Mouse (Mus musculus) midbrain, embryonic 14.5 days (tissue): ENCODE measurements at regions not wholly inside any gene's neighbourhood (a gene's known extent, or its start where the extent isn't known, plus 50 kb on each side); places are given as distances from the start of the nearest gene placed in this dataset.

Source experiments
- ATAC-seq: fragments of 200-750 bp; cut with Nextera tagmentation; 2 replicates; pipeline ENCODE4 v1.8.0; 2017; ENCODE audit warnings: moderate number of reproducible peaks, moderate library complexity; ENCODE audit not compliant: low FRiP score, low TSS enrichment
- DNase-seq: peaks from one replicate; pipeline ENCODE4 v3.0.0-alpha.2; 2015
- H3K27ac ChIP-seq: fragments of 300-500 bp; sonication (generic); replicated peaks from 2 replicates; pipeline ENCODE4 v1.5.1; 2014; ENCODE audit warnings: mild to moderate bottlenecking, low read depth, low read length, moderate library complexity
- H3K27me3 ChIP-seq: fragments of 300-500 bp; sonication (generic); 2 replicates; pipeline ENCODE4 v1.6.1; 2014; ENCODE audit warnings: low read length, control low read depth, mixed read lengths; ENCODE audit not compliant: control insufficient read depth, insufficient read depth
- H3K36me3 ChIP-seq: fragments of 300-500 bp; sonication (generic); 2 replicates; pipeline ENCODE4 v1.6.1; 2014; ENCODE audit warnings: low read length, control low read depth; ENCODE audit not compliant: control insufficient read depth, insufficient read depth
- H3K4me1 ChIP-seq: fragments of 300-500 bp; sonication (generic); 2 replicates; pipeline ENCODE4 v1.6.1; 2014; ENCODE audit warnings: mild to moderate bottlenecking, antibody characterized with exemption, low read length, control low read depth; ENCODE audit not compliant: control insufficient read depth, insufficient read depth
- H3K4me2 ChIP-seq: fragments of 300-500 bp; sonication (generic); 2 replicates; pipeline ENCODE4 v1.6.1; 2014; ENCODE audit warnings: mild to moderate bottlenecking, low read length, moderate library complexity
- H3K4me3 ChIP-seq: fragments of 300-500 bp; sonication (generic); replicated peaks from 2 replicates; pipeline ENCODE4 v1.5.1; 2014; ENCODE audit warnings: low read depth, low read length
- H3K9ac ChIP-seq: fragments of 300-500 bp; sonication (generic); replicated peaks from 2 replicates; pipeline ENCODE4 v1.6.1; 2014; ENCODE audit warnings: mild to moderate bottlenecking, low read length, moderate library complexity
- H3K9me3 ChIP-seq: fragments of 300-500 bp; sonication (generic); 2 replicates; pipeline ENCODE4 v1.6.1; 2016; ENCODE audit warnings: low read length, control low read depth, mixed read lengths; ENCODE audit not compliant: control insufficient read depth
- WGBS: fragments of 180-500 bp; shearing (Covaris S2); extraction: QIAGEN DNeasy Blood & Tissue Kit; methylation state at CpG from one replicate; pipeline ENCODE4 v1.1.7; 2014; 5-methylcytosine and 5-hydroxymethylcytosine counted together

GRCm38 (mm10) chr8:107820174-107820760, 122.2 kb upstream of the Zfhx3 start:
- no peaks in the 10 kb centered on the region for H3K36me3 ChIP-seq
- H3K4me3 ChIP-seq = no peak overlapping the region
- peak overlapping the region; percentile 79 for H3K27ac ChIP-seq
- ATAC-seq (no peak), DNase-seq (peak; percentile 69)
- H3K9me3 ChIP-seq = no peaks in the 10 kb centered on the region
- peak overlapping the region; percentile 14; the same call in 1 of the 2 replicates for H3K4me2 ChIP-seq
- no peak overlapping the region; the same call in 1 of the 2 replicates for H3K9ac ChIP-seq
- no peaks in the 10 kb centered on the region for H3K27me3 ChIP-seq
- H3K4me1 ChIP-seq = peaks cover 50% of the 10 kb centered on the region
- WGBS = 2% methylated on average over 8 of the region's 8 CpGs

DNA sequence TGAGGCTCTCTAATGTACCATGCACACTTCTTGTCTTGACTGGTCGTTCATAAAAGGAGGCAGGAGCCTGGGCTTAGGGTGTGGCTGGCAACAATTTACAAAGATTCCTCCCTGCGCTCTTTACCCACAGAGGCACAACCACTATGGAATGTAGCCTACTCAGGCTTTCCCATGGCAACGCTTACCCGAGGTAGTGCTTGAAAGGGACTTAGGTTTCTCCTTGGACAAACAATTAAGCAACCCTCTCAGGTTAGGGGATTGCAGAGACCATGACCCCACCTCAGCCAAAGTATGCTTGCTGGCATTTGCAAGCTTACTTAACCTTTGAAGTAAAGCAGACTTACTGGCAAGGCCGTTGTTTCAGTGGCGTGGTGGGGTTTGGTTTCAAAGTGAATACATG, 120.9 kb upstream of the Zfhx3 start:
- H3K9me3 ChIP-seq = no peaks in the 10 kb centered on the region
- no peaks in the 10 kb centered on the region for H3K36me3 ChIP-seq
- H3K9ac ChIP-seq = no peak overlapping the region
- no peaks in the 10 kb centered on the region for H3K27me3 ChIP-seq
- H3K27ac ChIP-seq = peak overlapping the region; percentile 79
- peaks cover 43% of the 10 kb centered on the region for H3K4me1 ChIP-seq
- no peak overlapping the region for H3K4me2 ChIP-seq
- ATAC-seq (no peak), DNase-seq (no peak)
- WGBS = 50% methylated on average over 6 of the region's 6 CpGs
- H3K4me3 ChIP-seq = no peak overlapping the region

DNA sequence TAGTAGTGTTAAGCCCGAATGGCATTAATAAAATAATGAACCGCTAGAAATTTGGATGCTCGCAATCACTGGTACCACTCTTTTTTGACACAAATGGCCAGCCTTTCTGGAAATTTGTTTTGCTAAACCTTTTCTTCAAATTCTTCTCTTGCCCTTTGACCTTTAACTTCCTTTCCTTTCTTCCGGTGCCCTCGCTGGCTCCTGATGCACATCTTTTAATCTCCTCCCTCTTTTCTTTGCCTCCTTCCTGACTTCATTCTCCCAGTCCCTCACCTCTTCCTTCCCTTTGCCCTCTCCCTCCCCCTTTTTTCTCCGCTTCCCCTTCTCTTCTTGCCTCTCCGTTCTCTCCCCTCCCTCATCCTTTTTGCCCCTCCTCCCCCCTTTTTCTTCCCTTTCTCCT, 118.3 kb upstream of the Zfhx3 start:
- DNase-seq (peak; percentile 5), ATAC-seq (no peak)
- Histone ChIP-seq H3K36me3 (no peaks in the 10 kb centered on the region), H3K9me3 (no peaks in the 10 kb centered on the region), H3K9ac (peak overlapping the region; percentile 46; the same call in 1 of the 2 replicates), H3K4me2 (peak overlapping the region; percentile 51), H3K4me1 (peaks cover 32% of the 10 kb centered on the region), H3K4me3 (peak overlapping the region; percentile 14; the same call in 1 of the 2 replicates), H3K27me3 (no peaks in the 10 kb centered on the region), H3K27ac (peak overlapping the region; percentile 75)
- WGBS = 9% methylated on average over 7 of the region's 7 CpGs

DNA sequence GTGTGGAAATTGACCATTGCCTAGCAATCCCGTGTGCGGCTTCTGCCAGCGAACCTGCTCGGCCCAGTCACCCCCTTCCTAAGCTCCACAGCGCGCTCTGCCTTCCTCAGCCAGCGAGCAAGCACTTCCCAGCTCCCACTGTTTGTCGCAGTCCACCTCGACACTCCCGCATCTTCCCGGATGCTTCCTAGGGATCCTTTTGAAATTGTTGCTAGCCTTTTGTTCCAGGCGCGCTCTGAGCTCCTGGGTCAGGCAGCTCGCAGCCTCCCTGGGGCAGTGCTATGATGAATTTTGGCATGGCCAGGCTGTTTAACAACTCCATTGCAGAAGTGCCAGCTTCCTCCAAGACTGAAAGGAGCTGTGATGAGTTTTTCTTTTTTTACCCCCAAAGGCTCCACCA, 117.8 kb upstream of the Zfhx3 start:
- H3K9ac ChIP-seq = peak overlapping the region; percentile 46; the same call in 1 of the 2 replicates
- under 1% methylated on average over 14 of the region's 14 CpGs for WGBS
- H3K36me3 ChIP-seq = no peaks in the 10 kb centered on the region
- H3K27me3 ChIP-seq = no peaks in the 10 kb centered on the region
- peak overlapping the region; percentile 51 for H3K4me2 ChIP-seq
- peak overlapping the region; percentile 14 for H3K4me3 ChIP-seq
- peak overlapping the region; percentile 75 for H3K27ac ChIP-seq
- peaks cover 28% of the 10 kb centered on the region for H3K4me1 ChIP-seq
- DNase-seq (peak; percentile 77), ATAC-seq (peak; percentile 31; the same call in 1 of the 2 replicates)
- no peaks in the 10 kb centered on the region for H3K9me3 ChIP-seq

DNA sequence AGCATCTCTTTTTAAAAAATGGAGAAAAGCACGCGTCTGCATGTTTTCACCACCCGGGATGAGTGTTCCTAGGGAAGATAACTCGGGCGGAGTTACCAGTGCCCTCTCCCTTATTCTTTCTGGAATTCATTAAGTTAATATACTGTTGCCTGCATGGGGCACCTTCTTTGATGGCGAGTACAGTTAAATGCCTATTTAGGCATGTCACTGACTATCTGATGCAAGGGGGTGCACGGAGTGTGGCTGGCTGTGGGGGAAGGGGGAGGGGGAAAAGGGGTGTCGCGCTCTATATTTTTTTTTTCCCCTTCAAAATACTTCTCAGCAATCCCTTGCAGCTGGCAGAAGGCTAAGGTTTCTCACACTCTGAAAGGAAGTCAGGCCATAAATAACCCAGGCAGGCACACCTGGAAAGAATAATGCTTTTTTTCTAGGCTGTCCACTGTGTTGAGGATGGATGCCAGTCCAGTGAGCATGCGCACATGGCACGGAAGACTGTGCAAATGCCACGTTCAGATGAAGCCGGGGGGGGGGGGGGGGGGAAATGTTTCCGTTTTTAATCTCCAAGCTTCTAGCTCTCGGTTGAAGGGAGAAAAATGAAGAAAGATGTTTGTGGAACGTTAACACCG, 114.8 kb upstream of the Zfhx3 start:
- DNase-seq (no peak), ATAC-seq (no peak)
- Histone ChIP-seq H3K4me3 (no peak overlapping the region), H3K4me2 (no peak overlapping the region), H3K27ac (no peak overlapping the region), H3K9ac (no peak overlapping the region), H3K9me3 (no peaks in the 10 kb centered on the region), H3K36me3 (no peaks in the 10 kb centered on the region), H3K27me3 (no peaks in the 10 kb centered on the region), H3K4me1 (peaks cover 11% of the 10 kb centered on the region)
- WGBS = 83% methylated on average over 17 of the region's 17 CpGs

- DNase-seq (no peak), ATAC-seq (no peak)
- Histone ChIP-seq H3K4me3 (no peak overlapping the region), H3K36me3 (no peaks in the 10 kb centered on the region), H3K4me2 (no peak overlapping the region), H3K4me1 (peaks cover 11% of the 10 kb centered on the region), H3K27me3 (no peaks in the 10 kb centered on the region), H3K9ac (no peak overlapping the region), H3K27ac (no peak overlapping the region), H3K9me3 (no peaks in the 10 kb centered on the region)
- WGBS = 86% methylated on average over 5 of the region's 5 CpGs
Observed at GRCm38 (mm10) chr8:107828541-107828940, 113.9 kb upstream of the Zfhx3 start.

DNA sequence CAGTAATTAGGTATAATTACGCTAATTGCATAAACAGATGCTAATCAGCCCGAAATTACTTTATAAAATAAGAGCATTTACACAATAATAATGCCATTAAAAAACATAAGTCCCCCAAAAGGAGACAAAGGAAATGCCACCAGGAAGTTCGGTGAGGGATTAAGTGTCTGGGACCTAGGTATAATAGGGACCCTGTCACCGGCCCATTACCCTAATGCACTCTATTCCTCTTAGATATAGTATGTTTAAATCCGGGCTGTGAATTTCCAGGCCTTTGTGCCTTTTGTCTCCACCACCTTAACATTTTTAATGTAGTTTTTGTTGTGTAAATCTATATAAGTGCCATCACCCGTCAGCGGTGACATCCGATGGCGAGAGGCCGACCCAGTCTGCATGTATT, 109.0 kb upstream of the Zfhx3 start:
- H3K27ac ChIP-seq = no peak overlapping the region
- ATAC-seq (no peak), DNase-seq (peak; percentile 24)
- H3K4me1 ChIP-seq = no peaks in the 10 kb centered on the region
- 37% methylated on average over 10 of the region's 10 CpGs for WGBS
- H3K4me2 ChIP-seq = no peak overlapping the region
- no peak overlapping the region for H3K9ac ChIP-seq
- no peaks in the 10 kb centered on the region for H3K27me3 ChIP-seq
- no peaks in the 10 kb centered on the region for H3K36me3 ChIP-seq
- no peaks in the 10 kb centered on the region for H3K9me3 ChIP-seq
- H3K4me3 ChIP-seq = no peak overlapping the region

- Histone ChIP-seq H3K4me2 (no peak overlapping the region), H3K27ac (no peak overlapping the region), H3K36me3 (no peaks in the 10 kb centered on the region), H3K9ac (no peak overlapping the region), H3K4me3 (no peak overlapping the region), H3K27me3 (no peaks in the 10 kb centered on the region), H3K4me1 (no peaks in the 10 kb centered on the region), H3K9me3 (no peaks in the 10 kb centered on the region)
- ATAC-seq = no peak
- WGBS = 97% methylated on average over 3 of the region's 3 CpGs
- no peak for DNase-seq
Observed at GRCm38 (mm10) chr8:107846141-107846540, 96.3 kb upstream of the Zfhx3 start.
